Comparison of ENCODE assay signal across 8 mouse cellular contexts in the genomic region with DNA sequence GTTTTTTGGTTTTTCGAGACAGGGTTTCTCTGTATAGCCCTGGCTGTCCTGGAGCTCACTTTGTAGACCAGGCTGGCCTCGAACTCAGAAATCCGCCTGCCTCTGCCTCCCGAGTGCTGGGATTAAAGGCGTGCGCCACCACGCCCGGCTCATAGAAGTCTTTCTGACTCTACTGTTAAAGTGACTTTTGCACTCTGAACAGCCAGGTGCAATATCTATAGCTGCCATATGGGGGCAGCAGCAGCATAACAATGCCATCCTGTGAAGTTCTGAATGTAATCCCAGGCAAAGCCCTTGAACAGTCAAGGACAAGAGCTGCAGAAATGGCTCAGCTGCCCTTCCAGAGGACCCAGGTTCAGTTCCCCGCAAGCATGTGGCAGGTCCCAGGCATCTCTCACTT. TPM values are rescaled to one million over a fixed set of nuclear protein-coding genes. Genes with fewer than 3 reads are reported as not detected.
DNase-seq lines count a peak whose midpoint lies in the region; ATAC-seq and TF ChIP-seq lines count a peak whose summit lies in the region.
"Not testable (repeated sequence)": the region's sequence is repeated elsewhere in the genome, so short reads cannot be mapped to it uniquely, and the experiment has no call there.

No protein-coding gene starts in this region.

- peak; percentile 83 for TF ChIP-seq CTCF in gastrocnemius, adult 2 months (IDR thresholded peaks at IDR 0.05)

- 34% methylated on average over 8 of the region's 9 CpGs for WGBS in hindbrain, embryonic 15.5 days

- not testable (repeated sequence) for H3K9ac ChIP-seq in hindbrain, embryonic 15.5 days

- peak; percentile 48 for DNase-seq in T-cell, adult 2 months (ENCODE audit: low spot score)
- peak; percentile 72 to 81 for DNase-seq in cerebellum, postnatal 25 days
- DNase-seq in gastrocnemius, adult 2 months = peak; percentile 84
- DNase-seq in layer of hippocampus, postnatal 25 days (ENCODE audit: extremely low spot score in 1 of 2, low spot score in 1 of 2) = peak; percentile 42 to 80
- DNase-seq in lung, postnatal 36 days = peak; percentile 89
- DNase-seq in right cerebral cortex, postnatal 10 days (ENCODE audit: low spot score in 2 of 2) = peak; percentile 73 to 83
- DNase-seq in urinary bladder, postnatal 25 days (ENCODE audit: low spot score) = peak; percentile 71

- not testable (repeated sequence) for H3K4me2 ChIP-seq in hindbrain, embryonic 15.5 days

- H3K27ac ChIP-seq in gastrocnemius, adult 2 months = peak overlapping the region; percentile 96
- H3K27ac ChIP-seq in hindbrain, embryonic 15.5 days (replicated peaks) = not testable (repeated sequence)

- H3K9me3 ChIP-seq in hindbrain, embryonic 15.5 days = not testable (repeated sequence)

- ATAC-seq in hindbrain, embryonic 15.5 days (ENCODE audit: low FRiP score, low read depth) = 0 out of 2 replicates have a peak, but pooled peaks have one; percentile 17

- not testable (repeated sequence) for H3K27me3 ChIP-seq in hindbrain, embryonic 15.5 days

- H3K4me3 ChIP-seq in gastrocnemius, adult 2 months = peak overlapping the region; percentile 94; the same call in 1 of the 2 replicates
- H3K4me3 ChIP-seq in hindbrain, embryonic 15.5 days = not testable (repeated sequence)

- intact Hi-C loops in gastrocnemius, adult 2 months (cut with DNase I) = loop anchor here (1.0 kb wide), 1 partner anchor 56 kb away; no protein-coding TSS in a partner anchor

- not testable (repeated sequence) for H3K36me3 ChIP-seq in hindbrain, embryonic 15.5 days

- not testable (repeated sequence) for H3K4me1 ChIP-seq in hindbrain, embryonic 15.5 days (replicated peaks)

RNA-seq across cellular contexts. Expression of a gene that starts 6.7 kb away (rescaled TPM):
- total RNA-seq in gastrocnemius, adult 2 months (2021) = 100 to 1,000 TPM; 349 to 495 TPM
- 1.4 and 1.8 TPM in 2 replicates for polyA plus RNA-seq in hindbrain, embryonic 15.5 days (2015; fragmentation: Nextera tagmentation; extraction: Ambion mirVana)
- 1 to 10 TPM; 1.2 to 1.4 TPM for total RNA-seq in layer of hippocampus, postnatal 25 days (2021)

RNA-seq across cellular contexts. Expression of a gene that starts 49.2 kb away (rescaled TPM):
- 10 to 100 TPM; 30.1 to 36.8 TPM for total RNA-seq in gastrocnemius, adult 2 months (2021)
- polyA plus RNA-seq in hindbrain, embryonic 15.5 days (2015; fragmentation: Nextera tagmentation; extraction: Ambion mirVana) = 201 and 208 TPM in 2 replicates
- total RNA-seq in layer of hippocampus, postnatal 25 days (2021) = 100 to 1,000 TPM; 100 to 138 TPM

RNA-seq across cellular contexts. Expression of a gene that starts 49.3 kb away (rescaled TPM):
- total RNA-seq in gastrocnemius, adult 2 months (2021) = 10 to 100 TPM; 45.5 to 85.8 TPM
- 42.4 and 42.5 TPM in 2 replicates for polyA plus RNA-seq in hindbrain, embryonic 15.5 days (2015; fragmentation: Nextera tagmentation; extraction: Ambion mirVana)
- 10 to 100 TPM; 59.0 to 59.1 TPM for total RNA-seq in layer of hippocampus, postnatal 25 days (2021)

Comparison
In these comparisons a context has a peak if more than half of its experiments do, and no peak if none do; other contexts are left out.
1. RNA of a gene that starts 6.7 kb away (total RNA-seq): 349 to 495 TPM in gastrocnemius, adult 2 months; 1.2 to 1.4 TPM in layer of hippocampus, postnatal 25 days; every median in the first group is over 100 times any median in the second.
2. Peak in every context shown above with its lines, with median percentiles within 50 percentile points of each other: DNase-seq.